In genomic region chr6:18030868-18031508, GRCm38 (mm10) we compare ENCODE assay signal across 8 mouse cellular contexts. TPM values are rescaled to one million over a fixed set of nuclear protein-coding genes. Genes with fewer than 3 reads are reported as not detected.
DNase-seq lines count a peak whose midpoint lies in the region; ATAC-seq lines count a peak whose summit lies in the region.

No protein-coding gene starts in this region.

- no peaks in the 10 kb centered on the region for H3K36me3 ChIP-seq in forebrain, embryonic 14.5 days (ENCODE audit: control insufficient read depth, insufficient read depth, low read length)
- no peaks in the 10 kb centered on the region for H3K36me3 ChIP-seq in limb, embryonic 12.5 days

- no peak for DNase-seq in frontal cortex, postnatal 25 days (ENCODE audit: low spot score in 2 of 2)
- DNase-seq in 3134 (ENCODE audit: extremely low read depth, insufficient read length, low spot score), result peak; percentile 9
- no peak for DNase-seq in forebrain, embryonic 14.5 days (ENCODE audit: low spot score)
- DNase-seq in retina, postnatal 1 day, result peak; percentile 19
- DNase-seq in thymus, postnatal 25 days, result no peak

- peaks cover 4% of the 10 kb centered on the region; the same call in 1 of the 2 replicates for H3K4me1 ChIP-seq in forebrain, embryonic 14.5 days (ENCODE audit: control insufficient read depth, insufficient read depth, low read length)
- H3K4me1 ChIP-seq in limb, embryonic 12.5 days (replicated peaks), result peaks cover 21% of the 10 kb centered on the region

- peaks cover 29% of the 10 kb centered on the region for H3K27me3 ChIP-seq in forebrain, embryonic 14.5 days (replicated peaks; ENCODE audit: control insufficient read depth, insufficient read depth, low read length)
- H3K27me3 ChIP-seq in limb, embryonic 12.5 days, result peaks cover 47% of the 10 kb centered on the region

- H3K9ac ChIP-seq in forebrain, embryonic 14.5 days (ENCODE audit: low read length), result peak overlapping the region; percentile 43; the same call in 1 of the 2 replicates
- 0 out of 2 replicates have a peak overlapping the region, but pooled peaks have one; percentile 51 for H3K9ac ChIP-seq in limb, embryonic 12.5 days (replicated peaks)

- H3K4me3 ChIP-seq in forebrain, embryonic 14.5 days (ENCODE audit: low read depth, low read length), result peak overlapping the region; percentile 41
- H3K4me3 ChIP-seq in limb, embryonic 12.5 days (replicated peaks), result peak overlapping the region; percentile 55

- H3K4me2 ChIP-seq in forebrain, embryonic 14.5 days (ENCODE audit: low read length), result peak overlapping the region; percentile 87
- peak overlapping the region; percentile 96 for H3K4me2 ChIP-seq in limb, embryonic 12.5 days

- ATAC-seq in frontal cortex, adult (ENCODE audit: low TSS enrichment), result peak; percentile 21
- peak; percentile 28; the same call in 1 of the 2 replicates for ATAC-seq in forebrain, embryonic 14.5 days
- ATAC-seq in limb, embryonic 12.5 days (ENCODE audit: insufficient number of reproducible peaks, insufficient read depth, low FRiP score, low TSS enrichment, low read depth), result peak; percentile 22; the same call in 1 of the 2 replicates
- no peak for ATAC-seq in inflammation-experienced regulatory T-cells, adult 6 months

- 8% methylated on average over 12 of the region's 12 CpGs for WGBS in forebrain, embryonic 14.5 days
- WGBS in limb, embryonic 12.5 days, result 7% methylated on average over 12 of the region's 12 CpGs

- H3K9me3 ChIP-seq in forebrain, embryonic 14.5 days (replicated peaks; ENCODE audit: control insufficient read depth, low read length), result no peaks in the 10 kb centered on the region
- no peaks in the 10 kb centered on the region for H3K9me3 ChIP-seq in limb, embryonic 12.5 days

- H3K27ac ChIP-seq in forebrain, embryonic 14.5 days (ENCODE audit: low read depth, low read length), result no peak overlapping the region
- no peak overlapping the region for H3K27ac ChIP-seq in limb, embryonic 12.5 days

RNA-seq across cellular contexts. Expression of gene Wnt2, which starts 0.6 kb away (rescaled TPM):
- polyA plus RNA-seq in forebrain, embryonic 14.5 days (2014; fragmentation: Nextera tagmentation; extraction: Ambion mirVana), result 0.09 TPM in 1 of 2 replicates, not detected in the other
- 2.1 TPM in 2 replicates for polyA plus RNA-seq in limb, embryonic 12.5 days (2016; fragmentation: Nextera tagmentation; extraction: Ambion mirVana)
- polyA plus RNA-seq in inflammation-experienced regulatory T-cells, adult 6 months (2017; shearing (Covaris generic)), result not detected

Comparison
In these comparisons a context has a peak if more than half of its experiments do, and no peak if none do; other contexts are left out.
1. DNase-seq: peak in 3134 (single experiment) and retina, postnatal 1 day (single experiment); none in frontal cortex, postnatal 25 days (0 of 2), forebrain, embryonic 14.5 days (single experiment) and thymus, postnatal 25 days (single experiment).